Mouse (Mus musculus): ENCODE data around the gene Efnb1. TPM values are rescaled to one million over a fixed set of nuclear protein-coding genes. Genes with fewer than 3 reads are reported as not detected.
"Not testable (repeated sequence)": the region's sequence is repeated elsewhere in the genome, so short reads cannot be mapped to it uniquely, and the experiment has no call there.

The Efnb1 gene
- total RNA-seq (2021) = 10 to 100 TPM; 11.6 to 14.8 TPM

DNA sequence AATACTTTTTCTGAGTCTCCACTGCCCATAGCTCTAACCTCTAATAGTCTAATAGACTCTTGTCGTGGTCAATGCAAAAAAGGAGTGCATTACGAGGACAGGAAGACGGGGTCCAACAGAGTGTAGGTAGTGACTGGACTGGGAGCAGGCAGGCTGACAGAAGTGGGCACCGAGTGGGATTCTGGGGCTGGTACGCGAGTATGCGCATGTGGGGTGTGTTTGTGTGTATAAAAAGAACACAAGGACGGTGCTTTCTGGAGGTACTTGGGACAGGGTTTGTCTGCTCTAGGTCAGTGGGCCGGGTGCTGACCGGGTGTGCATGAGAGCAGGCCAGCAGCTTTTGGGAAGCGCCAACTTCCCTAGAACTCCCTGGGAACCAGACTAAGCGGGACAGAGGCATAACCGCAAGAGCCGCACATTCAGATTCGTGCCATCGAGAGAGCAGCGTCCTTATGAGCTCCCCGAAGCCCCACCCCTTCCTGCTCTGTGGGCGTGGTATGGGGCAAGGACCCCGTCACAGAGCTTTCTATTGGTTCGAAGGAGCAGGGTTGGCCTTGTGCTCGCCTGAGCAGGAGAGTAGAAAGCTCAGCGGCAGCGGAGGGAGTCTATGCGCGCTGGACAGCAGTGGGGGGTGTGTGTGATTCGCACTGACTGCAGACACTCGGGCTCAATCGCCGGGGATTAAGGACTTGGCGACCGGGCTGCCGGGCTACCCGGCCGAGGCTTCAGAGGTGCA lies at the start of gene Efnb1:
TSS of gene Efnb1 (plus strand) at position 608 of the 736 bp plus-strand sequence.
- peak; percentile 59 to 69 for DNase-seq (ENCODE audit: extremely low spot score in 1 of 2, low spot score in 1 of 2)

DNA sequence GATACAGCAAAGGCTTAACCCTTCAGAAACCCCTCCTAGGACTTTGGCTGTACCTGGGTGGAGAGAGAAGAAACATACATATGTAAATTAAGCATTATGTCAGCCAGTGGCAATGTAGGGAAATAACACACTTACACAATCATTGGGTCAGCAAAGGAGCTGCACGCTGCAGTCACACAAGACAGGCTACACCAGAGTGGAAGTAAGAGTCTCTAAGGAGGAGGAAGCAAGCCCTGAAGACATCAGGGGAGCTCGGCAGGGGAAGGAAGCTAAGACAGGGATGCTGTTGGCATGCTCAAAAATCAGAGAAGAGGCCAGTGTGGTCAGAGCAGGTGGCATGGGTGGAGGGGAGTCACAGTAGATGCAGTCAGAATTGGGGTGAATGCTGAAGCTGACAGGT lies 43.2 kb upstream of the Efnb1 start:
- DNase-seq (ENCODE audit: extremely low spot score in 1 of 2, low spot score in 1 of 2) = no peak

DNA sequence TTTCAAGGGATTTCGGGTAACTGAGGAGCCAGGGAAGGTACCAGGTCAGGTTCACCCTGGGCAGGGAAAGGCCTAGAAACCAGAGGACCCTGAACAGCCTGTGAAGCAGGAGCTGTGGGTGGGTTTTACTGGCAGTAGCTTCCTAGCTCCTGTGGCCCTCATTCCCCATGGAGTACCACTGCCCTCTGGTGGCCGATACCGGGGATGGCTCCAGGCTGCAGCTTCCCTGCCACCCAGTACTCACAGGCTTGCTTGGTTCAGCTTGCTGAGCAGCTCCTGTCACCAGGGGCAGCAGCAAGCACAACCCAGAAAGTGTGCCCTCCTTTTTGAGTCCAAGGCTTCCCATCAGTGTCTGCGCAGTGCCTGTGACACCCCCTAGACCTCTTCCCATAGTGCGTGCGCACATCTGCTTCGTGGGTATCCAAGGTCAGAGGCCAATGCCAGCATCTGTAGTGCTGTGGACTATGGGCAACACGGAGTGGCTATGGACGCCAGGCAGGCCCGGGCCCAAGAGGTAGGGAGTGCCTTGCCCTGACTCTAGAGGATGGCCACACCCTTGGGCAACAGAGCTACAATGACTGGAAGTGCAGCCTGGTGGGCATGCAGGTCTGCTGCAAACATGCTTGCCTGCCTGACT lies 24.7 kb upstream of the Efnb1 start:
- not testable (repeated sequence) for DNase-seq (ENCODE audit: extremely low spot score in 1 of 2, low spot score in 1 of 2)

- no peak for DNase-seq (ENCODE audit: extremely low spot score in 1 of 2, low spot score in 1 of 2)
These were observed 16.4 kb upstream of the Efnb1 start for GRCm38 (mm10) chrX:99119510-99119909.

DNA sequence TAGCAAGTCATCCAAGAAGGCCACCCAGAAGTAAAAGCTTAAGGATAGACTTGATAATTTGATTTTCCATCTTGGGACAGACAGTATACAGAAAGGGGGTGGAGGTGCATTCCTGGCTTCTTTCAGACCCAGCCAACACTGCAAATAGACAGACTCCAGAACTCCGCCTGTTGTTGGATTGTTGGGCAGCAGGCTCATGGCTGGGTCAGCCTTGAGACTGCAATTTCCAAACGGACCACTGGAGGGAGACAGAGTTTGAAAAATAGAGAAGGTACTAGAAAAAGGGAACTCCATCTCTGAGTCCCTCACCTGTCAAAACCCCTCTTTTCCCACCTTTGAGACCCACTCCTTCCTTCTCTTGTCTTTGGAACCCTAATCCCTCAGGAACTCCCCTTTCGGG lies 5.9 kb upstream of the Efnb1 start:
- DNase-seq (ENCODE audit: extremely low spot score in 1 of 2, low spot score in 1 of 2) = peak; percentile 61 to 89

DNA sequence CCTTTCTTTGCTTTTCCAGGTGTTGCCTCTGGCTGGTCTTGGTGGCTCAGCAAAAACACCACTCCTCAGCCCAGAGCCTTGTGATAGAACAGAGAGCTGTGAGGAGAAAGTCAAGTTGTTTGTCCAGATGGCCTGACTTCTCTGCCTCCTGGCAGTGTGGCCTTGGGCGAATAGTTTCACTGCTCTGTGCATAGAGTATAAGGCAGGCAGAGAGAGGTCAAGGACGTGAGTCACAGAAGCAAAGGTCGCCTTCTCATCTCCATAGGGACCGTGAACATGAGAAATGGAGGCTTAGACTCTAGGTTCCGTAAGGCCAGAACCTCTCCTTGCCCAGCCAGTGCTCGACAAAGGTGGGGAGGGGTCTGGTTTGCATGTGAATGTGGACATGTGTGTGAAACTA lies 3.4 kb upstream of the Efnb1 start:
- DNase-seq (ENCODE audit: extremely low spot score in 1 of 2, low spot score in 1 of 2) = no peak

DNA sequence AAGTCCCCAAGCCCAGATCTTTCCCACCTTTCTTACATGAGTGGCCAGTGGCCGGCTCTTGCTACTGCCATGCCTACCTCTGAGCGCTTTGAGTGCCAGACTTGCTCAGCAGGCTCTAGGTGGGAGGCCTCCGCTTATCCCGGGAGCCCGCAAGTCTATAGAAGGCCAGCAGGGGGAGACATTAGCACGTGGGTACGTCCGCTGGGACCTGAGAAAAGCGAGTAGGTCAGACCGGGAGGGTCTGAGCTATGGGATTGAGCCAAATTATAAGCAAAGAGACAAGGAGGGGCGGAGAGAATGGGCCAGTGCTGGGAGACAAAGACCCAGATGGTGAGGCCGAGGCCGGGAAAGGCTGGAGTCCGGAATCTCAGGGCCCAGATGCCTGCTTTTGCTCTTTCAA lies 1.0 kb upstream of the Efnb1 start:
- DNase-seq (ENCODE audit: extremely low spot score in 1 of 2, low spot score in 1 of 2) = peak; percentile 53 to 75

GRCm38 (mm10) chrX:99136431-99136966 lies 569 bp downstream of the Efnb1 start:
- DNase-seq (ENCODE audit: extremely low spot score in 1 of 2, low spot score in 1 of 2) = peak in 1 of 2 experiments; percentile 26

DNA sequence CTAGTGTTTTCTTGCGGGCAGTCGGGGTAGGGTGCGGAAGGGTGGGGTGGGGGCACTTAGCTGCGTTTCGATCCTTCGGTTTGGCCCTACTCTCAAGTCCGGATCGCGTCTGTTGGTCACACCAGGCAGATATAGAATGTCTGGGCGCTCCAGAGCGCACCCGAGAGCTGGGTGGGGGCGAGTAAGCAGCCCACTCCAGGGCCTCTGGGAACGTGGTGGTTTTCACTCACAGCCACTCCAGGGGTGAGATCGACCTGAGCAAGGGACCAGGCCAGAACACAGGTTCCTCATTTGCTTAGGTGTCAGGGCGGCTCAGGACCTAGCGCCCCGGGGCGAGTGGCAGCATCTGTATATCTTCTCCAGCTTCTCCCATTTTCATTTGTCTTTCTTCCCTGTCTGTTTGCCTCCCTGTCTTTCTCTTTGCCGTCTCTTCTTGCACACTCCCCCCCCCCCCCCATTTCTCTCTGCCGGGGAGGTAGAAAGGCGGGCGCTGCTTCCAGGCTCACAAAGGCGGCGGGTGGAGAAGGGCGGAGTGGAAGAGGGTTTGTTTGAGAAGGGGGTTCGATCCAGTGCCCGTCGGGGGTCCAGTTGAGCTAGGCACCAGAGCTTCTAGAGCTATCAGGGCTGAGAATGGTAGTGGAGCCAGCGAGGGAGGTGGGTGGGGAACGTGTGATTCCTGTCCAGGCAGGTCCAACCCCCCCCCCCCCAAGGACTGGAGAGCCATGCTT lies 1.4 kb downstream of the Efnb1 start:
- DNase-seq (ENCODE audit: extremely low spot score in 1 of 2, low spot score in 1 of 2) = no peak

GRCm38 (mm10) chrX:99137928-99138740 lies 2.2 kb downstream of the Efnb1 start:
- DNase-seq (ENCODE audit: extremely low spot score in 1 of 2, low spot score in 1 of 2) = no peak

DNA sequence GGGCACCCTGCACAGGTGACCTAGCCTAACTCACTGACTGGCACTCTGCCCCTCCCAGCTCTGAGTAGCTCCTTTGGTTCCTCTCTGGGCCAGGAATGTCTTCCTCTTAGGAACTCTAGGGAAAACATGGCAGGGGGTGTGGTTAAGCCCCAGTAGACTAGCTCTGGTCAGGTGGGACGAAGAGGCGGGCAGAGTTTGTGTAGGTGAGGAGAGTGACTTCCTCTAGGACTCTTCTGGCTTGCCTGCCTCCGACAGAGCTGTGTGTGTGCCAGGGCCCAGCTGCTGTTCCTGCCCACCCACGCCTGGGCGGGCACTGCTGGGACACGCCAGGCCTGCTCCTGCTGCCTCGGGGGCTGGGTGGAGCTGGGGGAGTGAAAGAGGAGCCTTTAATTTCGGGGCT lies 5.1 kb downstream of the Efnb1 start:
- DNase-seq (ENCODE audit: extremely low spot score in 1 of 2, low spot score in 1 of 2) = no peak

GRCm38 (mm10) chrX:99141900-99142299 lies 6.0 kb downstream of the Efnb1 start:
- no peak for DNase-seq (ENCODE audit: extremely low spot score in 1 of 2, low spot score in 1 of 2)

DNA sequence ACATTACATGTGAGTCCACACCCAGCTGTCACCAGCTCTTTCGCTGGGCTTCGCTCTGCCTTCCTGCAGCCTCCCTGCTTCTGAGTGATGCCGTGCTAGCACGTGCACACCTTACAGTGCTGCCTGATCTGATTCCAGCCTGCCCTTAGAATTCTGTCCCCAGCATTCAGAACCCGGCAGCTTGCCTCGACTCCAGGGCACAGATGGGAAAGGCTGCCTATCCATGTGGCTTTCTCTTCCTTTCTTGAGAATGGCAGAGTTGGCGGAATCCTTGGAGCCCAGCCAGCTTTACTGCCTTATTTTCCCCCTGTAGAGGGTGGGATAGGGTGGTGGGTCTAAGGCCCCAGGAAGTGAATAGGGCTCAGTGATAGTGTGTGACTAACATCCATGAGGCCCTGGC lies 9.6 kb downstream of the Efnb1 start:
- DNase-seq (ENCODE audit: extremely low spot score in 1 of 2, low spot score in 1 of 2) = no peak

- no peak for DNase-seq (ENCODE audit: extremely low spot score in 1 of 2, low spot score in 1 of 2)
These were observed 12.4 kb downstream of the Efnb1 start for GRCm38 (mm10) chrX:99148061-99148905.

GRCm38 (mm10) chrX:99149047-99149446 lies 13.1 kb downstream of the Efnb1 start:
- DNase-seq (ENCODE audit: extremely low spot score in 1 of 2, low spot score in 1 of 2) = no peak

GRCm38 (mm10) chrX:99149900-99150299 lies 14.0 kb downstream of the Efnb1 start:
- no peak for DNase-seq (ENCODE audit: extremely low spot score in 1 of 2, low spot score in 1 of 2)

DNA sequence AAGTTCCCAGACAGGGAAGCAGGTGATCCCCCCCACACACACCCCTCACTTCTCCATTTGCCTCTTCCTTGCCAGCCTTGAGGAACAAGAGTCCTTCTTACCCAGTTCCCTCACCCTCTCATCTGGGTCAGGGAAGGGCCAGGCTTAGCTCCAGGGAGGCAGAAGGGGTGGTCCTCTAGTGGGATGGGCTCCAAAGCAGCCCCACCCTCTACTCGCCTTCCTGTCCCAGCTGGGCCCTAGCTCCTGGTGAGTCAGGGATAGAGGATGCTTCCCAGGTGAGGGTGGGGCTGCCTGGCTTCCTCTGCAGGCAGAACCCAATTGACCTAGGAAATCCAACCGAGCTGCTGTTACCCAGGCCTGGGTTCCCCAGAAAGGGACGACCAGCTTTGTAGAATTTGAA lies 14.8 kb downstream of the Efnb1 start:
- no peak for DNase-seq (ENCODE audit: extremely low spot score in 1 of 2, low spot score in 1 of 2)

DNA sequence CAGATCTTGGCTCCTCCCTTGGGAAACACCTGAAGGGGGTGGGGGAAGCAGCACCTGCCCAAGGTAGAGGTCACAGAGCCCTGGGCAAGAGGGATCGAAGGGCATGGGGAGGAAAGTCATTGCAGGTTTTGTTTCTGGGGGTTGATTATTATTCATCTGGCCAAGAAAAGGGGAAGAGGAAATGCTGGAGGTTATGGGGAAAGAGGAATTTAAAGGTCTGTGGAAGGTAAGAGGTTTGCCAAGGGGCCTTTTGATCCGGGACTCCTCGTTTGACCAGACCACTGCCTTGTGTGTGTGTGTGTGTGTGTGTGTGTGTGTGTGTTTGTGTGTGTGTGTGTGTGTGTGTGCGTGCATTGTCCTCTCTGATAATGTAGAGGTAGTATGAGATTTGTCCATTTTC lies 15.5 kb downstream of the Efnb1 start:
- DNase-seq (ENCODE audit: extremely low spot score in 1 of 2, low spot score in 1 of 2) = no peak

DNA sequence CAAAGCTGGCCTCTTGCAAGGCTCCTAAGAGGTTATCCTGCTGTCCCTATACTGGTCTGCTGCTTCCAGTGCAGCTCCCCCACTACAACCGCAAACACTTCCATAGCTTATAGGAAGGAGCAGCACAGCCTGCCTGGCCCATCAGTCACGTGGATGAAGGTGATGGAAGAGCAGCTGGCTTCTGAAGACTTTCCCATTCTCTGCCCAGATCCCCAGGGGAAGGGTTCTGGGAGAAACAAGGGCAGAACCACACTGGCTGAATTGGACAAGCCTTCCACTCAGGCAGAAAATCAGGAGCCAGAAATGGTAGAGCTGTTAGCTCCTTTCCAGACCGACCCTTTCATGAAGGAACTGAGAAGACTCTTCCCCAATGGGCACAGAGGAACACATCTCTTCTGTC lies 16.2 kb downstream of the Efnb1 start:
- no peak for DNase-seq (ENCODE audit: extremely low spot score in 1 of 2, low spot score in 1 of 2)

Measured in layer of hippocampus, postnatal 25 days (tissue).